Mouse (Mus musculus) kidney, postnatal 0 days (tissue): ENCODE measurements around the gene Stard7. TPM values are rescaled to one million over a fixed set of nuclear protein-coding genes. Genes with fewer than 3 reads are reported as not detected.

ENCODE experiments used
- ATAC-seq: fragments of 200-750 bp; cut with Nextera tagmentation; replicated peaks from 2 replicates; pipeline ENCODE4 v1.8.0; 2017; ENCODE audit warnings: low read depth, moderate number of reproducible peaks, moderate TSS enrichment, moderate library complexity; ENCODE audit not compliant: low FRiP score
- DNase-seq: peaks from one replicate; pipeline ENCODE4 v3.0.0-alpha.2; 2016; ENCODE audit warnings: low spot score
- H3K27ac ChIP-seq: fragments of 300-500 bp; sonication (generic); 2 replicates; pipeline ENCODE4 v1.5.1; 2014; ENCODE audit warnings: mild to moderate bottlenecking
- H3K27me3 ChIP-seq: fragments of 300-500 bp; sonication (generic); 2 replicates; pipeline ENCODE4 v1.6.1; 2014; ENCODE audit warnings: low read length, mixed read lengths; ENCODE audit not compliant: insufficient read depth
- H3K36me3 ChIP-seq: fragments of 300-500 bp; sonication (generic); 2 replicates; pipeline ENCODE4 v1.6.1; 2014; ENCODE audit warnings: low read length, mixed read lengths; ENCODE audit not compliant: insufficient read depth
- H3K4me1 ChIP-seq: fragments of 300-500 bp; sonication (generic); replicated peaks from 2 replicates; pipeline ENCODE4 v1.6.1; 2014; ENCODE audit warnings: antibody characterized with exemption, low read length, mixed read lengths; ENCODE audit not compliant: insufficient read depth
- H3K4me2 ChIP-seq: fragments of 300-500 bp; sonication (generic); 2 replicates; pipeline ENCODE4 v1.6.1; 2014; ENCODE audit warnings: mild to moderate bottlenecking, low read length, moderate library complexity, mixed read lengths
- H3K4me3 ChIP-seq: fragments of 300-500 bp; sonication (generic); replicated peaks from 2 replicates; pipeline ENCODE4 v1.5.1; 2014; ENCODE audit warnings: low read depth, low read length
- H3K9ac ChIP-seq: fragments of 300-500 bp; sonication (generic); 2 replicates; pipeline ENCODE4 v1.6.1; 2014; ENCODE audit warnings: low read depth, low read length
- H3K9me3 ChIP-seq: fragments of 300-500 bp; sonication (generic); replicated peaks from 2 replicates; pipeline ENCODE4 v1.6.1; 2016; ENCODE audit warnings: low read length, inconsistent platforms, mixed read lengths
- CTCF ChIP-seq: IDR thresholded peaks from 2 replicates; pipeline ENCODE4 v1.5.1; 2016; ENCODE audit warnings: antibody characterized with exemption, low read depth, mild to moderate bottlenecking, moderate library complexity
- WGBS: fragments of 180-500 bp; shearing (Covaris S2); extraction: QIAGEN DNeasy Blood & Tissue Kit; methylation state at CpG from one replicate; pipeline ENCODE4 v1.1.7; 2014; 5-methylcytosine and 5-hydroxymethylcytosine counted together
- polyA plus RNA-seq: library from polyadenylated mRNA; unstranded; fragments of >200 nt; fragmentation: Nextera tagmentation; extraction: Ambion mirVana; gene quantifications from 2 replicates; pipeline ENCODE4 v1.2.1, GENCODE M21; 2015

Gene Stard7
- polyA plus RNA-seq = 83.4 and 86.5 TPM in 2 replicates

- Histone ChIP-seq H3K9ac (peak within 1 kb of the TSS; percentile 89), H3K4me2 (peak within 1 kb of the TSS; percentile 88), H3K27me3 (no peaks in the 10 kb centered on the region), H3K4me3 (peak within 1 kb of the TSS; percentile 91), H3K36me3 (no peaks in the 10 kb centered on the region), H3K27ac (peak within 1 kb of the TSS; percentile 99), H3K9me3 (no peaks in the 10 kb centered on the region), H3K4me1 (no peaks in the 10 kb centered on the region; the same call in 1 of the 2 replicates)
- under 1% methylated on average over 49 of the region's 49 CpGs for WGBS
- peak; percentile 60 for TF ChIP-seq CTCF
- DNase-seq (peak; percentile 99), ATAC-seq (peak; percentile 99)
Measured at GRCm38 (mm10) chr2:127269491-127270299, at the start of gene Stard7. Gene Stard7 (plus strand): TSS chr2:127270218.

GRCm38 (mm10) chr2:127225261-127225660 is 44.8 kb upstream of the Stard7 start:
- no peak for DNase-seq
- 97% methylated on average over 3 of the region's 3 CpGs for WGBS
- Histone ChIP-seq H3K4me1 (no peaks in the 10 kb centered on the region), H3K9me3 (no peaks in the 10 kb centered on the region), H3K27me3 (no peaks in the 10 kb centered on the region), H3K36me3 (peaks cover 88% of the 10 kb centered on the region), H3K27ac (no peak overlapping the region), H3K4me2 (no peak overlapping the region), H3K9ac (no peak overlapping the region), H3K4me3 (no peak overlapping the region)
- ATAC-seq = no peak
- peak; percentile 20; the same call in 1 of the 2 replicates for TF ChIP-seq CTCF

DNA sequence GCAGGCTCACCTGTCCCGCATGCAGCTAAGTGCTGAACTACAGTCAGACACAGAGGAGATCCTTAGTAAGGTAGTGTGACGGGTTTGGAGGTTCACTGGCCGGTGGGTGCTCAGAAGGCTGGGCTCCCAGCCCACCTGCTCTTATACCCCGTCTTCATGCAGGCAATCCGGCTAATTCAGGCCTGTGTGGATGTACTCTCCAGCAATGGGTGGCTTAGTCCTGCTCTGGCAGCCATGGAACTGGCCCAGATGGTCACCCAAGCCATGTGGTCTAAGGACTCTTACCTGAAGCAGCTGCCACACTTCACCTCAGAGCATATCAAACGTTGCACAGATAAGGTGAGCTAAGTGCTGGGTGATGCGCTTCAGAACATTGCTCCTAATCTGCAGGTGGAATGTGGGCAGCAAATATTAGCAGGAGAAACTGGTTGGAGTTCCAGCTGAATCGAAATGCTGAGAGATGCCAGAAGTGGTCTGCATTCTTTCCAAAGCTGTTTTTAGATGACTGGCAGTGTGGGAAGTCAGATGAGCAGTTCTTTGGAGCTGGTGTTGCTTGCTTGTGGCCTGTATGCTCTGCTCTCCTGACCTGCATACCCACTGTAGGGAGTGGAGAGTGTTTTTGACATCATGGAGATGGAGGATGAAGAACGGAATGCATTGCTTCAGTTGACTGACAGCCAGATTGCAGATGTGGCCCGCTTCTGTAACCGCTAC is 32.0 kb upstream of the Stard7 start:
- no peak for DNase-seq
- 95% methylated on average over 11 of the region's 11 CpGs for WGBS

GRCm38 (mm10) chr2:127240065-127240464 is 30.0 kb upstream of the Stard7 start:
- Histone ChIP-seq H3K27ac (no peak overlapping the region), H3K9me3 (no peaks in the 10 kb centered on the region), H3K36me3 (peaks cover 54% of the 10 kb centered on the region), H3K4me1 (no peaks in the 10 kb centered on the region), H3K9ac (no peak overlapping the region), H3K4me3 (no peak overlapping the region), H3K27me3 (no peaks in the 10 kb centered on the region), H3K4me2 (no peak overlapping the region)
- no peak for TF ChIP-seq CTCF
- WGBS = 92% methylated on average over 2 of the region's 2 CpGs
- DNase-seq = peak; percentile 13
- ATAC-seq = peak; percentile 90

More for the DNA sequence above, 32.0 kb upstream of the Stard7 start:
- Histone ChIP-seq H3K4me1 (no peaks in the 10 kb centered on the region), H3K4me3 (no peak overlapping the region), H3K9me3 (no peaks in the 10 kb centered on the region), H3K27ac (no peak overlapping the region), H3K36me3 (peaks cover 65% of the 10 kb centered on the region), H3K27me3 (no peaks in the 10 kb centered on the region), H3K4me2 (no peak overlapping the region), H3K9ac (no peak overlapping the region)
- ATAC-seq = no peak
- no peak for TF ChIP-seq CTCF

DNA sequence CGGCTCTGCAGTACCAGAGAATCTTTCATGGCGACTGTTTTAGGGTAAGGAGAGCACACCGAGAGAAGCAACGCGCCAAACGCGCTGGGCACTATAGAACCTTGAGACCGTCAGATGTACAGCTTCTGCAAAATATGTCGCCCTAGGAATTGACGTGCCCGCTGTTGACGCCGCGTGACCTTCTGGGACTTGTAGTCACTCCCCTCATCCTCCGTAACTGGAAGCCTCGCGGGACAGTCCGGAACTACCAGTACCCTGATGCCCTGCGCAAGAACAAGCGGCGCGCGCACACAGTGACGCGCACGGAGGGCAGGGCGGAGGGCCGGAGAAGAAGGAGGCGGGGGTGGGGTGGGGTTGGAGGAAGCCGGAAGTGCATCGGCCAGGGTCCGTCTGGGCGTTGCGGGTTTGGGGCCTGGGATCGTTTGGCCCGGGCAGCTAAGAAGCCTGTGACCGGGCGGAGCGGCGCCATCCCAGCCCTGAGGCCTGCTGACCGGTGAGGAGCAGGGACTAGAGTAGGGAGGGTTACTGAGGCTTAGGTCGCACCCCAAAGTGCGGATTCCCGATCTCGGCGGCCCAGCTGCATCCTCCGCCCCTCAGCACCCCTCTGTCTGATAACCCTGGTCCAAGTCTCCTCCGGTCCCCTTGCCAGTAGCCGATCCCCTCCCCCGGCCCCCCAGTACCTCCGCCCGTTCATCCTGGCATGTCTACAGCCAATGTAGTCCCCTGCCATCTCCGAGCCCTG is 22.3 kb upstream of the Stard7 start, which contains the start of the genes Ciao1 and Tmem127:
Gene Ciao1, minus strand, starts transcription at position 225 of the 742 bp plus-strand sequence.
Gene Tmem127, plus strand, starts transcription at position 317 of the 742 bp plus-strand sequence.
- no peak for TF ChIP-seq CTCF
- Histone ChIP-seq H3K4me1 (peaks cover 18% of the 10 kb centered on the region), H3K4me3 (peak within 1 kb of the TSS; percentile 70), H3K4me2 (peak within 1 kb of the TSS; percentile 87), H3K27ac (peak within 1 kb of the TSS; percentile 86), H3K36me3 (peaks cover 18% of the 10 kb centered on the region), H3K9ac (peak within 1 kb of the TSS; percentile 83), H3K9me3 (no peaks in the 10 kb centered on the region), H3K27me3 (no peaks in the 10 kb centered on the region)
- under 1% methylated on average over 53 of the region's 53 CpGs for WGBS
- DNase-seq = peak; percentile 100
- peak; percentile 98 for ATAC-seq
